Mouse (Mus musculus): ENCODE data around the gene Cacnb1. TPM values are rescaled to one million over a fixed set of nuclear protein-coding genes. Genes with fewer than 3 reads are reported as not detected.
A peak's percentile ranks its signal among the peaks of the same experiment; 100 is the strongest.

Cacnb1 gene
- polyA plus RNA-seq, 1 experiment: 6.1 TPM

DNA sequence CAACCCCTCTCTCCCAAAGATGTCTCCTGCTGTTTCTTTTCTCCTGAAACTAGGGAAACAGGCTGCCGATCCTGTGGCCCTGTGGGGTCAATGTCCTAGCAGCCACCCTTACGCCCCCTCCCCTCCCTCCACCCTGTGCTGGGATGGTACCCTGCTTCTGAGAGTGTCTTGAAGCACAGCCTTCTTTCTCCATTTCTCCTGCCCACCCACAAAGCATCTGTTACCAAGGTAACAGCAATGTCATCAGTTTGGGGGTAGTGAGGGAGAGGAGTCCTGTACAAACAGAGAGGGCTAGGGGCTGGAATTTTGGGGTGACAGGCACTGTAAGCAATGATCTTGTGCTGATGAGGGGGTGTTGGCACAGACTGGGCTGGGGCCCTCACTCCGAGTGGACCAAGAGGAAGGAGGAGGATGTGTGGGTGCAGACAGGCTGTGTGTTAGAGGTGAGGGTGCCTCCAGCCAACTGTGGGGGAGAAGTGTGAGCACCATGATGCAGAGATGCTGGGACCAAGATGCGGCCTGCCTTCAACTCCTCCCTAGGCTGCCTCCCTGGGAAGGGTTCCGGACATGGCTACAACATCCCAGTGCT is 37.4 kb upstream of the Cacnb1 start:
- no peak overlapping the region for H3K4me3 ChIP-seq (ENCODE audit: insufficient read depth, poor library complexity, severe bottlenecking)
- no peaks in the 10 kb centered on the region for H3K36me3 ChIP-seq (ENCODE audit: control insufficient read depth, insufficient read depth)
- H3ac ChIP-seq (ENCODE audit: control insufficient read depth, insufficient read length, low read depth): no peak overlapping the region
- H3K27me3 ChIP-seq (ENCODE audit: control insufficient read depth, insufficient read depth, insufficient read length): no peaks in the 10 kb centered on the region
- TF ChIP-seq MYOD1 (IDR thresholded peaks at IDR 0.05; ENCODE audit: control insufficient read depth, insufficient read length, low read depth): no peak
- TF ChIP-seq FOSL1 (IDR thresholded peaks at IDR 0.05; ENCODE audit: insufficient read depth, low read length, poor library complexity, severe bottlenecking): no peak
- no peak for TF ChIP-seq MAX (IDR thresholded peaks at IDR 0.05)
- no peak for TF ChIP-seq MYOG (IDR thresholded peaks at IDR 0.05; ENCODE audit: control insufficient read depth, extremely low read depth, insufficient read length)
- TF ChIP-seq CTCF (IDR thresholded peaks at IDR 0.05; ENCODE audit: control insufficient read depth, insufficient read depth, insufficient read length): no peak
- no peak for TF ChIP-seq USF1 (IDR thresholded peaks at IDR 0.05; ENCODE audit: low read depth)
- TF ChIP-seq CEBPB (IDR thresholded peaks at IDR 0.05; ENCODE audit: low read depth): no peak
- no peaks in the 10 kb centered on the region for H3K79me3 ChIP-seq (ENCODE audit: low read depth)
- no peaks in the 10 kb centered on the region for H3K79me2 ChIP-seq (ENCODE audit: control insufficient read depth, insufficient read depth)

DNA sequence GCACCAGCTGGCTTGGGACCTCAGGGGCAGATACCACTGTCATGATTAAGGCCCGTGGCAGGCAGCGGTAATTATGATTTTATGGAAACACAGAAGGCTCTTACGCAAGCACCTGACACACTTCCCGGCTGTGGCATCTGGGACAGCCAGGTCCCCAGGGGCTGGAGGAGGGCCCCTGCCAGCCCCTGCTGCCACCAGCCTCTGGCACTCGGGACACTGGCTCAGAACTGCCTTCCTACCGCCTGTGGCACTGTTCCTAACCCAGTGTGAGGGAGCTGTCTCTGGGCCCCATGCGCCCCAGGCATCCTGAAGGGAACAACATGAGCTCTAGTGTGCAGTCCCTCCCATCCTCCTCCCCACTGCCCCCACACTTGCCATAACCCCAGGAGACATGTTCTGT is 36.8 kb upstream of the Cacnb1 start:
- Histone ChIP-seq H3K36me3 (ENCODE audit: control insufficient read depth, insufficient read depth) (no peaks in the 10 kb centered on the region), H3K4me3 (ENCODE audit: insufficient read depth, poor library complexity, severe bottlenecking) (no peak overlapping the region), H3K79me3 (ENCODE audit: low read depth) (no peaks in the 10 kb centered on the region), H3ac (ENCODE audit: control insufficient read depth, insufficient read length, low read depth) (peak overlapping the region; percentile 3), H3K79me2 (ENCODE audit: control insufficient read depth, insufficient read depth) (no peaks in the 10 kb centered on the region), H3K27me3 (ENCODE audit: control insufficient read depth, insufficient read depth, insufficient read length) (no peaks in the 10 kb centered on the region)
- TF ChIP-seq FOSL1 (IDR thresholded peaks at IDR 0.05; ENCODE audit: insufficient read depth, low read length, poor library complexity, severe bottlenecking): no peak
- TF ChIP-seq CEBPB (IDR thresholded peaks at IDR 0.05; ENCODE audit: low read depth): peak; percentile 98
- no peak for TF ChIP-seq MYOD1 (IDR thresholded peaks at IDR 0.05; ENCODE audit: control insufficient read depth, insufficient read length, low read depth)
- no peak for TF ChIP-seq CTCF (IDR thresholded peaks at IDR 0.05; ENCODE audit: control insufficient read depth, insufficient read depth, insufficient read length)
- no peak for TF ChIP-seq USF1 (IDR thresholded peaks at IDR 0.05; ENCODE audit: low read depth)
- no peak for TF ChIP-seq MYOG (IDR thresholded peaks at IDR 0.05; ENCODE audit: control insufficient read depth, extremely low read depth, insufficient read length)
- TF ChIP-seq MAX (IDR thresholded peaks at IDR 0.05): peak; percentile 64

DNA sequence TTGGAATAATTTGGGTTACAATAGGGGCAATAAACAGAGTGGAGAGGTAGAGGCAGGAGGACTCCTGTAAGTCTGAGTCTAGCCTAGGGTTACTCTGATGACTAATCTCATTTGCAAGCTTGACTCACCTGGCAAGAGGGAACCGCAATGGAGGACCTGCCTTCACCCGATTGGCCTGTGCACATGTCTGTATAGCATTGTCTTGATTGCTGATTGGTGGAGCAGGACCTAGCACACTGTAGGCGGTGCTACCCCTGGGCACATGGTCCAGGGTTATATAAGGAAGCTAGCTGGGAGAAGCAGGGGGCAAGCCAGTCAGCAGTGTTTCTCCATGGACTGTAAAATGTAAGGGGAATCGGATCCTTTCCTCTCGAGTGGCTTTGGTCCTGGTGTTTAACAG is 35.2 kb upstream of the Cacnb1 start:
- Histone ChIP-seq H3K36me3 (ENCODE audit: control insufficient read depth, insufficient read depth) (no peaks in the 10 kb centered on the region), H3K79me2 (ENCODE audit: control insufficient read depth, insufficient read depth) (peaks cover 1% of the 10 kb centered on the region), H3K4me3 (ENCODE audit: insufficient read depth, poor library complexity, severe bottlenecking) (no peak overlapping the region), H3K27me3 (ENCODE audit: control insufficient read depth, insufficient read depth, insufficient read length) (no peaks in the 10 kb centered on the region), H3K79me3 (ENCODE audit: low read depth) (peaks cover under 1% of the 10 kb centered on the region), H3ac (ENCODE audit: control insufficient read depth, insufficient read length, low read depth) (no peak overlapping the region)
- TF ChIP-seq CEBPB (IDR thresholded peaks at IDR 0.05; ENCODE audit: low read depth) (no peak), MAX (IDR thresholded peaks at IDR 0.05) (peak; percentile 79), MYOG (IDR thresholded peaks at IDR 0.05; ENCODE audit: control insufficient read depth, extremely low read depth, insufficient read length) (no peak), USF1 (IDR thresholded peaks at IDR 0.05; ENCODE audit: low read depth) (peak; percentile 72), CTCF (IDR thresholded peaks at IDR 0.05; ENCODE audit: control insufficient read depth, insufficient read depth, insufficient read length) (no peak), FOSL1 (IDR thresholded peaks at IDR 0.05; ENCODE audit: insufficient read depth, low read length, poor library complexity, severe bottlenecking) (no peak), MYOD1 (IDR thresholded peaks at IDR 0.05; ENCODE audit: control insufficient read depth, insufficient read length, low read depth) (no peak)

DNA sequence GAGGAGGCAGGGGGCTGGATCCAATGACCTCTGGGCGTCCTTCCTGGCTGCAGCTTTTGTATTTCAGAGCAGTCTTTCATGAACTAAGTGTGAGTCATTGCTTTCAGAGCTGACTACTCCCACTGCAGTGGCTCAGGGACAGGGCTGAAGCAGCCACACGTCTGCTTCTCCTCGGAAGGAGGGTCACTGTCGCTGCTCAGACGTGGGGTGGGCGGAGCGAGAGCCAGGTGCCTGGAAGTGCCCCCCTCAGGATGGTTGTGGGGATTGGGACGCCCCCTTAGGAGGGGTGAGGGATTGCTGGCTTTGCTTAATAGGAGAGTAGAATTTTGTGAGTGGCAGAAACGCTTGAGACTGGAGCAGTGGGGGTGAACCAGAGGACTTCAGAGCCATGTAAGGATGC is 34.6 kb upstream of the Cacnb1 start:
- Histone ChIP-seq H3K4me3 (ENCODE audit: insufficient read depth, poor library complexity, severe bottlenecking) (no peak overlapping the region), H3K79me2 (ENCODE audit: control insufficient read depth, insufficient read depth) (peaks cover 7% of the 10 kb centered on the region)
- TF ChIP-seq CTCF (IDR thresholded peaks at IDR 0.05; ENCODE audit: control insufficient read depth, insufficient read depth, insufficient read length): no peak
- peak; percentile 59 for TF ChIP-seq FOSL1 (IDR thresholded peaks at IDR 0.05; ENCODE audit: insufficient read depth, low read length, poor library complexity, severe bottlenecking)

DNA sequence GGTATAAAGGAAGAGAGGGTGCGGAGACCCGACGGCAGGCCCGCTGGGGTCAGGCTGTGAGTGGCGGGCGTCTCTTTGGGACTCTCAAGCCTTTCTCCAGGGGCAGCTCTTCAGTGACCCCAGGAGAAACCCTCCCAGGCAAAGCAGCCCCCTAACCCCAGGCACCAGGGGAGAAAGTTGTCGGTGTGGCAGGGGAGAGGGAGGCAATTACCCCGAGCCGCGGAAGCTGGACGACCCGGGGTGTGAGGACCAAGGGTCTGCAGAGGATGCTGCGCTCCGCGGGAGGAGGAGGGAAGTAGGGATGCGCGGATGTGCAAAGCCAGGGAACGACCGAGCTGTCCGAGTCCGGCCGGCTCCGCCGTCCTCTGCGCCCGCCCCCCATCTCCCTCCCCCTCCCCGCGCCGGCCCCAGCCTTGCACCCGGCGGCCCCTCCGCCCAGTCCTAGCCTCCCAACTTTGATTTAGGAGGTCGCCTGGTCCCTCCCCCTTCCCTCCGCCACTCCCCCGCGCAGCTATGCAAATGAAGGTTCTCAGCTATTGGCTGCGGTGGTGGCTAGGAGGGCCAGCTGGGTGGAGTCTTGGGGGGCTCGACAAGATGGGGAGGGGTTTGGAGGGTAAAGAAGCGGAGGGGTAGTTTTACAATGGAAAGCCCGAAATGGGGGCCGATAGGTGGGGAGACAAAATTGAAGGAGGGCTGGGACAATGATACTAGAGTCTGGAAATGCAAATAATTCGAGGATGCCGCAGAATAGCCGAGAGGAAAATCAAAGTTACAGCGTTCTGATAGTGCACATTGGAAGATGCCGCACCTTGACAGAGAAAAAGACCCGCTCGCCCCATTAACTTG is 30.4 kb upstream of the Cacnb1 start, which contains the start of gene Stac2:
Gene Stac2 (minus strand): TSS at position 474 of the 846 bp plus-strand sequence.
- H3K79me3 ChIP-seq (ENCODE audit: low read depth): peaks cover 38% of the 10 kb centered on the region
- no peak for TF ChIP-seq CTCF (IDR thresholded peaks at IDR 0.05; ENCODE audit: control insufficient read depth, insufficient read depth, insufficient read length)
- no peak for TF ChIP-seq CEBPB (IDR thresholded peaks at IDR 0.05; ENCODE audit: low read depth)
- TF ChIP-seq MAX (IDR thresholded peaks at IDR 0.05): no peak
- TF ChIP-seq USF1 (IDR thresholded peaks at IDR 0.05; ENCODE audit: low read depth): no peak
- TF ChIP-seq MYOG (IDR thresholded peaks at IDR 0.05; ENCODE audit: control insufficient read depth, extremely low read depth, insufficient read length): no peak
- TF ChIP-seq FOSL1 (IDR thresholded peaks at IDR 0.05; ENCODE audit: insufficient read depth, low read length, poor library complexity, severe bottlenecking): no peak
- TF ChIP-seq MYOD1 (IDR thresholded peaks at IDR 0.05; ENCODE audit: control insufficient read depth, insufficient read length, low read depth): no peak
- H3K27me3 ChIP-seq (ENCODE audit: control insufficient read depth, insufficient read depth, insufficient read length): no peaks in the 10 kb centered on the region
- H3ac ChIP-seq (ENCODE audit: control insufficient read depth, insufficient read length, low read depth): peak within 1 kb of the TSS; percentile 92
- peaks cover 16% of the 10 kb centered on the region for H3K36me3 ChIP-seq (ENCODE audit: control insufficient read depth, insufficient read depth)
- peak within 1 kb of the TSS; percentile 74 for H3K4me3 ChIP-seq (ENCODE audit: insufficient read depth, poor library complexity, severe bottlenecking)
- H3K79me2 ChIP-seq (ENCODE audit: control insufficient read depth, insufficient read depth): peaks cover 49% of the 10 kb centered on the region

More for the DNA sequence above, 34.6 kb upstream of the Cacnb1 start:
- Histone ChIP-seq H3K36me3 (ENCODE audit: control insufficient read depth, insufficient read depth) (no peaks in the 10 kb centered on the region), H3K27me3 (ENCODE audit: control insufficient read depth, insufficient read depth, insufficient read length) (no peaks in the 10 kb centered on the region), H3K79me3 (ENCODE audit: low read depth) (peaks cover 5% of the 10 kb centered on the region), H3ac (ENCODE audit: control insufficient read depth, insufficient read length, low read depth) (no peak overlapping the region)
